Mouse (Mus musculus) CD4-positive naive resting alpha-beta T cell, adult 57 days (primary cell): ENCODE measurements around the gene Gmeb1. TPM values are rescaled to one million over a fixed set of nuclear protein-coding genes. Genes with fewer than 3 reads are reported as not detected.

Experiments
- total RNA-seq: library from RNA; stranded (reverse); gene quantifications from one replicate; pipeline ENCODE4 v1.2.4, GENCODE M21; 2023

The Gmeb1 gene
- total RNA-seq = 37.3 TPM

GRCm38 (mm10) chr4:132261514-132262357 is at the start of gene Gmeb1:
Gene Gmeb1, minus strand, starts transcription at chr4:132261602.

GRCm38 (mm10) chr4:132302939-132303479 is 41.6 kb upstream of the Gmeb1 start, which contains the start of gene Rab42:
Gene Rab42, minus strand, starts transcription at chr4:132303385.

GRCm38 (mm10) chr4:132274156-132274862 is 12.9 kb upstream of the Gmeb1 start, which contains the start of gene Taf12:
Gene Taf12, plus strand, starts transcription at chr4:132274375.

GRCm38 (mm10) chr4:132211953-132212734 is 49.3 kb downstream of the Gmeb1 start, which contains the start of gene Ythdf2:
Gene Ythdf2, minus strand, starts transcription at chr4:132212303.

Other genes starting within 250 kb of the Gmeb1 start
- gene Gm10300, start 186.9 kb downstream of the Gmeb1 start, total RNA-seq = 0.92 TPM
- gene Epb41, start 186.3 kb downstream of the Gmeb1 start, total RNA-seq = 131 TPM
- not detected for gene Oprd1, start 117.1 kb downstream of the Gmeb1 start, total RNA-seq
- 78.5 TPM for gene Ythdf2, start 49.3 kb downstream of the Gmeb1 start, total RNA-seq
- gene Taf12, start 12.8 kb upstream of the Gmeb1 start, total RNA-seq = 40.5 TPM
- gene Rab42, start 41.8 kb upstream of the Gmeb1 start, total RNA-seq = not detected
- 30.4 TPM for gene Trnau1ap, start 67.9 kb upstream of the Gmeb1 start, total RNA-seq
- 16.5 TPM for gene Rcc1, start 92.0 kb upstream of the Gmeb1 start, total RNA-seq
- gene Phactr4, start 160.9 kb upstream of the Gmeb1 start, total RNA-seq = 19.5 TPM
- 11.4 TPM for gene Med18, start 202.3 kb upstream of the Gmeb1 start, total RNA-seq
- 8.5 TPM for gene Sesn2, start 248.9 kb upstream of the Gmeb1 start, total RNA-seq